Mouse (Mus musculus): ENCODE measurements at regions not wholly inside any gene's neighbourhood (a gene's known extent, or its start where the extent isn't known, plus 50 kb on each side); places are given as distances from the start of the nearest gene placed in this dataset.

- no peak for ATAC-seq
- DNase-seq (ENCODE audit: low spot score) = no peak
- Histone ChIP-seq H3K9me3 (replicated peaks; ENCODE audit: control insufficient read depth, low read length) (no peaks in the 10 kb centered on the region), H3K4me1 (ENCODE audit: control insufficient read depth, insufficient read depth, low read length) (peaks cover 14% of the 10 kb centered on the region), H3K27me3 (replicated peaks; ENCODE audit: control insufficient read depth, insufficient read depth, low read length) (no peaks in the 10 kb centered on the region), H3K4me2 (ENCODE audit: low read length) (no peak overlapping the region), H3K9ac (ENCODE audit: low read length) (no peak overlapping the region), H3K36me3 (ENCODE audit: control insufficient read depth, insufficient read depth, low read length) (no peaks in the 10 kb centered on the region), H3K4me3 (ENCODE audit: low read depth, low read length) (no peak overlapping the region), H3K27ac (ENCODE audit: low read depth, low read length) (no peak overlapping the region)
- 36% methylated on average over 2 of the region's 2 CpGs for whole genome bisulfite sequencing
These were observed 68.8 kb upstream of the Slc6a6 start for GRCm38 (mm10) chr6:91615022-91615421.

GRCm38 (mm10) chr6:91616541-91616940 lies 67.3 kb upstream of the Slc6a6 start:
- H3K9ac ChIP-seq (ENCODE audit: low read length) = peak overlapping the region; percentile 76
- no peaks in the 10 kb centered on the region for H3K27me3 ChIP-seq (replicated peaks; ENCODE audit: control insufficient read depth, insufficient read depth, low read length)
- H3K9me3 ChIP-seq (replicated peaks; ENCODE audit: control insufficient read depth, low read length) = no peaks in the 10 kb centered on the region
- 22% methylated on average over 7 of the region's 7 CpGs for WGBS
- DNase-seq (ENCODE audit: low spot score) (peak; percentile 84), ATAC-seq (peak; percentile 74)
- peaks cover 14% of the 10 kb centered on the region for H3K4me1 ChIP-seq (ENCODE audit: control insufficient read depth, insufficient read depth, low read length)
- H3K27ac ChIP-seq (ENCODE audit: low read depth, low read length) = peak overlapping the region; percentile 72
- H3K4me2 ChIP-seq (ENCODE audit: low read length) = peak overlapping the region; percentile 79
- peak overlapping the region; percentile 33 for H3K4me3 ChIP-seq (ENCODE audit: low read depth, low read length)
- H3K36me3 ChIP-seq (ENCODE audit: control insufficient read depth, insufficient read depth, low read length) = no peaks in the 10 kb centered on the region

- under 1% methylated on average over 13 of the region's 13 CpGs for WGBS
- Histone ChIP-seq H3K27me3 (replicated peaks; ENCODE audit: control insufficient read depth, insufficient read depth, low read length) (no peaks in the 10 kb centered on the region), H3K4me1 (ENCODE audit: control insufficient read depth, insufficient read depth, low read length) (peaks cover 14% of the 10 kb centered on the region), H3K27ac (ENCODE audit: low read depth, low read length) (peak overlapping the region; percentile 72), H3K4me2 (ENCODE audit: low read length) (peak overlapping the region; percentile 79), H3K4me3 (ENCODE audit: low read depth, low read length) (peak overlapping the region; percentile 33), H3K9ac (ENCODE audit: low read length) (peak overlapping the region; percentile 76), H3K36me3 (ENCODE audit: control insufficient read depth, insufficient read depth, low read length) (no peaks in the 10 kb centered on the region), H3K9me3 (replicated peaks; ENCODE audit: control insufficient read depth, low read length) (no peaks in the 10 kb centered on the region)
- DNase-seq (ENCODE audit: low spot score) = peak; percentile 96
- peak; percentile 97 for ATAC-seq
These were observed 66.7 kb upstream of the Slc6a6 start for GRCm38 (mm10) chr6:91617031-91617596.

- ATAC-seq (peak; percentile 10; the same call in 1 of the 2 replicates), DNase-seq (ENCODE audit: low spot score) (no peak)
- no peaks in the 10 kb centered on the region for H3K27me3 ChIP-seq (replicated peaks; ENCODE audit: control insufficient read depth, insufficient read depth, low read length)
- H3K9ac ChIP-seq (ENCODE audit: low read length) = no peak overlapping the region
- H3K4me3 ChIP-seq (ENCODE audit: low read depth, low read length) = no peak overlapping the region
- H3K4me1 ChIP-seq (ENCODE audit: control insufficient read depth, insufficient read depth, low read length) = peaks cover 14% of the 10 kb centered on the region
- WGBS = 81% methylated on average over 10 of the region's 10 CpGs
- H3K36me3 ChIP-seq (ENCODE audit: control insufficient read depth, insufficient read depth, low read length) = no peaks in the 10 kb centered on the region
- H3K9me3 ChIP-seq (replicated peaks; ENCODE audit: control insufficient read depth, low read length) = no peaks in the 10 kb centered on the region
- no peak overlapping the region for H3K27ac ChIP-seq (ENCODE audit: low read depth, low read length)
- H3K4me2 ChIP-seq (ENCODE audit: low read length) = peak overlapping the region; percentile 79
These were observed 66.2 kb upstream of the Slc6a6 start for GRCm38 (mm10) chr6:91617685-91618084.

GRCm38 (mm10) chr6:91619009-91619408 lies 64.8 kb upstream of the Slc6a6 start:
- Histone ChIP-seq H3K9ac (ENCODE audit: low read length) (no peak overlapping the region), H3K4me3 (ENCODE audit: low read depth, low read length) (no peak overlapping the region), H3K4me1 (ENCODE audit: control insufficient read depth, insufficient read depth, low read length) (peaks cover 14% of the 10 kb centered on the region), H3K27me3 (replicated peaks; ENCODE audit: control insufficient read depth, insufficient read depth, low read length) (no peaks in the 10 kb centered on the region), H3K27ac (ENCODE audit: low read depth, low read length) (no peak overlapping the region), H3K36me3 (ENCODE audit: control insufficient read depth, insufficient read depth, low read length) (no peaks in the 10 kb centered on the region), H3K4me2 (ENCODE audit: low read length) (no peak overlapping the region), H3K9me3 (replicated peaks; ENCODE audit: control insufficient read depth, low read length) (no peaks in the 10 kb centered on the region)
- ATAC-seq (no peak), DNase-seq (ENCODE audit: low spot score) (no peak)
- 91% methylated on average over 6 of the region's 6 CpGs for WGBS

- no peaks in the 10 kb centered on the region for H3K9me3 ChIP-seq (replicated peaks; ENCODE audit: control insufficient read depth, low read length)
- H3K4me1 ChIP-seq (ENCODE audit: control insufficient read depth, insufficient read depth, low read length) = peaks cover 14% of the 10 kb centered on the region
- no peak overlapping the region for H3K4me3 ChIP-seq (ENCODE audit: low read depth, low read length)
- H3K4me2 ChIP-seq (ENCODE audit: low read length) = no peak overlapping the region
- H3K27ac ChIP-seq (ENCODE audit: low read depth, low read length) = no peak overlapping the region
- no peaks in the 10 kb centered on the region for H3K27me3 ChIP-seq (replicated peaks; ENCODE audit: control insufficient read depth, insufficient read depth, low read length)
- H3K9ac ChIP-seq (ENCODE audit: low read length) = no peak overlapping the region; the same call in 1 of the 2 replicates
- ATAC-seq = no peak
- no peak for DNase-seq (ENCODE audit: low spot score)
- 82% methylated on average over 13 of the region's 13 CpGs for WGBS
- no peaks in the 10 kb centered on the region for H3K36me3 ChIP-seq (ENCODE audit: control insufficient read depth, insufficient read depth, low read length)
These were observed 63.8 kb upstream of the Slc6a6 start for GRCm38 (mm10) chr6:91619735-91620732.

GRCm38 (mm10) chr6:91621437-91621836 lies 62.4 kb upstream of the Slc6a6 start:
- H3K4me2 ChIP-seq (ENCODE audit: low read length) = no peak overlapping the region
- no peak overlapping the region for H3K27ac ChIP-seq (ENCODE audit: low read depth, low read length)
- H3K9me3 ChIP-seq (replicated peaks; ENCODE audit: control insufficient read depth, low read length) = no peaks in the 10 kb centered on the region
- peaks cover 10% of the 10 kb centered on the region for H3K4me1 ChIP-seq (ENCODE audit: control insufficient read depth, insufficient read depth, low read length)
- WGBS = 96% methylated on average over 3 of the region's 3 CpGs
- ATAC-seq (no peak), DNase-seq (ENCODE audit: low spot score) (no peak)
- H3K27me3 ChIP-seq (replicated peaks; ENCODE audit: control insufficient read depth, insufficient read depth, low read length) = no peaks in the 10 kb centered on the region
- H3K4me3 ChIP-seq (ENCODE audit: low read depth, low read length) = no peak overlapping the region
- H3K36me3 ChIP-seq (ENCODE audit: control insufficient read depth, insufficient read depth, low read length) = no peaks in the 10 kb centered on the region
- H3K9ac ChIP-seq (ENCODE audit: low read length) = no peak overlapping the region

GRCm38 (mm10) chr6:91622425-91622824 lies 61.4 kb upstream of the Slc6a6 start:
- Histone ChIP-seq H3K9me3 (replicated peaks; ENCODE audit: control insufficient read depth, low read length) (no peaks in the 10 kb centered on the region), H3K27ac (ENCODE audit: low read depth, low read length) (no peak overlapping the region)
- ATAC-seq = no peak

GRCm38 (mm10) chr6:91623646-91624045 lies 60.2 kb upstream of the Slc6a6 start:
- H3K36me3 ChIP-seq (ENCODE audit: control insufficient read depth, insufficient read depth, low read length) = no peaks in the 10 kb centered on the region
- ATAC-seq = no peak

More at GRCm38 (mm10) chr6:91622425-91622824, 61.4 kb upstream of the Slc6a6 start:
- Histone ChIP-seq H3K36me3 (ENCODE audit: control insufficient read depth, insufficient read depth, low read length) (no peaks in the 10 kb centered on the region), H3K9ac (ENCODE audit: low read length) (no peak overlapping the region), H3K4me1 (ENCODE audit: control insufficient read depth, insufficient read depth, low read length) (peaks cover 2% of the 10 kb centered on the region; the same call in 1 of the 2 replicates), H3K27me3 (replicated peaks; ENCODE audit: control insufficient read depth, insufficient read depth, low read length) (no peaks in the 10 kb centered on the region), H3K4me2 (ENCODE audit: low read length) (no peak overlapping the region), H3K4me3 (ENCODE audit: low read depth, low read length) (no peak overlapping the region)
- no peak for DNase-seq (ENCODE audit: low spot score)
- WGBS = 78% methylated on average over 3 of the region's 3 CpGs

More at GRCm38 (mm10) chr6:91623646-91624045, 60.2 kb upstream of the Slc6a6 start:
- H3K4me2 ChIP-seq (ENCODE audit: low read length) = no peak overlapping the region
- DNase-seq (ENCODE audit: low spot score) = no peak
- no peak overlapping the region for H3K9ac ChIP-seq (ENCODE audit: low read length)
- no peak overlapping the region for H3K4me3 ChIP-seq (ENCODE audit: low read depth, low read length)
- H3K27ac ChIP-seq (ENCODE audit: low read depth, low read length) = no peak overlapping the region
- no peaks in the 10 kb centered on the region for H3K27me3 ChIP-seq (replicated peaks; ENCODE audit: control insufficient read depth, insufficient read depth, low read length)
- WGBS = 83% methylated on average over 4 of the region's 4 CpGs
- H3K4me1 ChIP-seq (ENCODE audit: control insufficient read depth, insufficient read depth, low read length) = no peaks in the 10 kb centered on the region
- H3K9me3 ChIP-seq (replicated peaks; ENCODE audit: control insufficient read depth, low read length) = no peaks in the 10 kb centered on the region

All from forebrain, embryonic 14.5 days (tissue).